Mouse (Mus musculus): ENCODE data around the gene Cdh26. TPM values are rescaled to one million over a fixed set of nuclear protein-coding genes. Genes with fewer than 3 reads are reported as not detected.

Cdh26 gene
- polyA plus RNA-seq (2017; shearing (Covaris generic)): not detected

GRCm38 (mm10) chr2:178430231-178430630 is at the start of gene Cdh26:
Gene Cdh26 (plus strand): TSS chr2:178430531.

GRCm38 (mm10) chr2:178407053-178407815 is 23.1 kb upstream of the Cdh26 start, which contains the start of gene Sycp2:
Gene Sycp2 (minus strand): TSS chr2:178407685.

GRCm38 (mm10) chr2:178414261-178415149 is 15.8 kb upstream of the Cdh26 start, which contains the start of the genes Ppp1r3d and Fam217b:
Gene Ppp1r3d (minus strand): TSS chr2:178414472.
Gene Fam217b (plus strand): TSS chr2:178414524.

Other genes with a start within 250 kb of the Cdh26 start
- not detected for gene Sycp2, start 22.8 kb upstream of the Cdh26 start, polyA plus RNA-seq (2017; shearing (Covaris generic))
- gene Ppp1r3d, start 16.1 kb upstream of the Cdh26 start, polyA plus RNA-seq (2017; shearing (Covaris generic)): not detected
- gene Fam217b, start 16.0 kb upstream of the Cdh26 start, polyA plus RNA-seq (2017; shearing (Covaris generic)): 0.06 TPM

Data from CD4-positive, CD25-positive, alpha-beta regulatory T cell, adult 9 weeks (primary cell).